Mouse (Mus musculus) layer of hippocampus, postnatal 36 days (tissue): ENCODE measurements around the gene Cpm. TPM values are rescaled to one million over a fixed set of nuclear protein-coding genes. Genes with fewer than 3 reads are reported as not detected.
A peak's percentile ranks its signal among the peaks of the same experiment; 100 is the strongest.
"Not testable (repeated sequence)": the region's sequence is repeated elsewhere in the genome, so short reads cannot be mapped to it uniquely, and the experiment has no call there.

Experiments used
- DNase-seq, 2 experiments: peaks; one replicate each; pipeline ENCODE4 v3.0.0; 2022
- total RNA-seq, 2 experiments: library from RNA; stranded (reverse); gene quantifications; 2 replicates each; pipeline ENCODE4 v1.2.3; 2021

The Cpm gene
- total RNA-seq, 2 experiments from 2014 or later, result 9.1 to 9.4 TPM

DNA sequence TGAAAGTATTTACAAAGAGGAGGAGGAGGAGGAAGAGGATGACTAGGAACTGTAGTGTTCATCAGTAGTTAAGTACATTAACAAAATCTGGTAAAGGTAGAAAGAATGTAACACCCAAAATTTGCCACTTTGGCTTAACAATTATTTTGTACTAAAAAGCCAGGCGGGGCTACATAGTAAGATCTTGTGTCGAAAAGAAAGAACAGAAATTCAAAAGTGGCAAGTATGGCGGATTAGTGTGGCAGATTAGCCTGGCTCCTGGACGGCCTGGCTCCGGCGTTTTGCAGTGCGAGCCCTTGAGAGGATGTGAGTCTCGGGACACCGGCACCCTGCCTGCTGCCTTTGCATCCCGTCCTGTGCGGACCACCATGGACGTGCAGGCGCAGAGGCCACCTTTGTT is 35.4 kb upstream of the Cpm start:
- no peak for DNase-seq

DNA sequence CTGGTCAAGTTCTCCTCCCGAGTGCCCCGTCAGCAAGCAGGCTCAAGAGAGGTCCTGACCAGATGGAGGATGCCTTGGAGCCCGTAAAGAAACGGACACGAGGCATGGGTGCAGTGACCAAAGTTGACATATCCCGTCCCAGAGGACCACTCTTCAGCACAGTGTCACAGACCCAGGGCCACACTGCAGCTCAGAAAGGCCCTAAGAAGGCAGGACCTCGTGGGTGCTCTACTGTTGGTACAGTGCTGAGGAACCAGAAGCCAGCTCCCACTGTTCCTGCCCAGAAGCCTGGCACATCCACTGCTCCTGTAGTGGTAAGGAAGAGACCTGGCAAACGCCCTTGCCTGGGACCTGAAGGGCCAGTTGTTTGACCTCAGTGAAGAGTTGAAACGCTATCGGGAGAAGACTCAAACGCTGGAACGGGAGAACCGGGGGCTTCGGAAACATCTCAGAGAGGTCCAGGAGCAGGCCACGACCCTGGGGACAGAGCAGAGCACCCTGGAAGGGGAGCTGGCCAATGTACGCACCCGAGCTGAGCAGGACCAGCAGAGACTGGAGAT is 34.9 kb upstream of the Cpm start:
- DNase-seq, result no peak

DNA sequence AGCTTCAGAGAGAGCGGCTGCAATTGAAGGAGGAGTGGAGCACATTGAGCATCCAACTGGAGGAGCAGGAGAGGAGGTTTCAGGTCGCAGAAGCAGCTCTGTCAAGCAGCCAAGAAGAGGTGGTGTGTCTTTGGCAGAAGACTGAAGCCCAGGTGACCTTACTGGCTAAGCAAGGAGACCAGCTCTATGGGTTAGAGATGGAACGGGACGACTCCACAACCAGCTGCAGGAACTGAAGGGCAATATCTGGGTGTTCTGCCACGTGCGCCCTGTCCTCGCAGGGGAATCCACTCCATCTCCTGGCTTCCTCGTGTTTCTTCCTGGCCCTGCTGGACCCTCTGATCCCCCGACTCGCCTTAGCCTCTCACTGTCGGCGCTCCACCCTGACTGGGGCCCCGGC is 34.4 kb upstream of the Cpm start:
- DNase-seq, result no peak

DNA sequence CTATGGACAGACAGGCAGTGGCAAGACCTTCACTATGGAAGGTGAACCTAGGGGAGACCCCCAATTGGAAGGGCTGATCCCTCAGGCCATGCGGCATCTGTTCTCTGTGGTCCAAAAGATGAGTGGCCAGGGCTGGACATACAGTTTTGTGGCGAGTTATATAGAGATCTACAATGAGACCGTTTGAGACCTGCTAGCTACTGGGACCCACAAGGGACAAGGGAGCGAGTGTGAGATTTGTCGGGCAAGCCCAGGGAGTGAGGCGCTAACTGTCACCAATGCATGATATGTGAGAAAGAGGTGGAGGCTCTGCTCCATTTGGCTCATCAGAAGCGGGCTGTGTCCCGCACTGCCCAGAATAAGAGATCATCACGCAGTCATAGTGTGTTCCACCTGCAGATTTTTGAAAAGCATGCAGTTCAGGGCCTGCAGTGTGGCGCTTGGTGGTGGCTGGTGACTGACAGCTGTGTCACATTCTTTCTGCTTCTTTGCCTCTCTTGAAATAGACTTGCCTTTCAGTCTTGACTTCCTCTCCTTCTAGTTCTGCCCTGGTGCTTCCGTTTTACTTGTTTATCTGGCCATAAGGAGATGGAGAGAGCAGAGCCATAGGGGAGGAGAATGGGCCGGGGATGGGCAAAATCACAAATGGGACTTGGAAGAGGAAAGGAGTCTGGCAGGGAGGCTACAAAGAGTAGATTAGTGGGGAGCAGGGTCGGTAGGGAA is 33.7 kb upstream of the Cpm start:
- no peak for DNase-seq

DNA sequence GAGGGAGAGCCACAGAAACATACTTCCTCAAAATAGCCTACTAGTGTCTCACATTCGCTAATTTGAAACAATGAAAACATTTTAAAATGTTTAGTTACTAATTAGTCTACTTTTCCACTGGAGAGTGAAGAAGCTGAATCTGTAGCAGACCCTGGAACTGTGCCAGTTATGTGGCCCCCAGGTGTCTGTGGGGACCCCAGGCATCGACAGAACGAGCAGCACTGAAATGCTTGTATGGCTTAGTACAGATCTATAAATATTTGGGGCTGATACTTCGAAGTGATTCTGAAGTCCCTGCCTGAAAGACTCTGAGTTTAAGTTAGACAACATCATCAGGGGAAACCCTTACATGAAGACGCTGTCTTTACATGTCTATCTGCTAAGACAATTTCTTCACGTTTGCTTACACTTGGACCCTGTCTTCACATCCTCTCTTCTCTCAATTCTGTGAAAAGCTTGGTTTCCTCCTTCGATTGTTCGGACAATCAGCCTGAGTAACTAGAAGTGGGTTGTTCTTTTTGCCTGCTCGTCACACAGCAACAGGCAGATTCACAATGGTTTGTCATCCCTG is 33.0 kb upstream of the Cpm start:
- DNase-seq, result no peak

DNA sequence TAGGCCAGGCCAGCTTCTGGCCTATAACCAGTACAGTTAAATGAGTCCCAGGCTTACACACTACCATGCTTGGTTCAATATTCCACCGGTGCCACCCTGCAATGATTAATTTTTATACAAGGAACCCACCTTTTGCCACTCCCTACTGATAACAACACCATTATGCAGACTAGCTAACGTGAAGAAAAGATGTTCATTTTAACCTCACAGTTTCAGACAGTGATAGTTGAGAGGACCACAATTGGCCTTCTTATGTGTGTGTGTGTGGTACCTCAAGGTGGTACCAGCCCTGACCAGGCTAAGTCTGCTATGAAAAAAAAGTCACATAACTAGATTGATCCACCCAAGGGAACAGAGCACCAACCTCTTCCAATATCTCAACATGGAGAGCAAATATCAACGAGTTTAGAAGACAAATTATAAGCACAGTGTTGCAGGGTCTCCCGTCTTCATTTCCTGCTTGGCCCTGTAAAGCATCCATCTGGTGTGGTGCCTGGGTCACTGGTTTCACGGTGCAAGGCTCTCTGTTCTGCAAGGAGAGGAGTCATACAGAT is 32.5 kb upstream of the Cpm start:
- no peak for DNase-seq

DNA sequence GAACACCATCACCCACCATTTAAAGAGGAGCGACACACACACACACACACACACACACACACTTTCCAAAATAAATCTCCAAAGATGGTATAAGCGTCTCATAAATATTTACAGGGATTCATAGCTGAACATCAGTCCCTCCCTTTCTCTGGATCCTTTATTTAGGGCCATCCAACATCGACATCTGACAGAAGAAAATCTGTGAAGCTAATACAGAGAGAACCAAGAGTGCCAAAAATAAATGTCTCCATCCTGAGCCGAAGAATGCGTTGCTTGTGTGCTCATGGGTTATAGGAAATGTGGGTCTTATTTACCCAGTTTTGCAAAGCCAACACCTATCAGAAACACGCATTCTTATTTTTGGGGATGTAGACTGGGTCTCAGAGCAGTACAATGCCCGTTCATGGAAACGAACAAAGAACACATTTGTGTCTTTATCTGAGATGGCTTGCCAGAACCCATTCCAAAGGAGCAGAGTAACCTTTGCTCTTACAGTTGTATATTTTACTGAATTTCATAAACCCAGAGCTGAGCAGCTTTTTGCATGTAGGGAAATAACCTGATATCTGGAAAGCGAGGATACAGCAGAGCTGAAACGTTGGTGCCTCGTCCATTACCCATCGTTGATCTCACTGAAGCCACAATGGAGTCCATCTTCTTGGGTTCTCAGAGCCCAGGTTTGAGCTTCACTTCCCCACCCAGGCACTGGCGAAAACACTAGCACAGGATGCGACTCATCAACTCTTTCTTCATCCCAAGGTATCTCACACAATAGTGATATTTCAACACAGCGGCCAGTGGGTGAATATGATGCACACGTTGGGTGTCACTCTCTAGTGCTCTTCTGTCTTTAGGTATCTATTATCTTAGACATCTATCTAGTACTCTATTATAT is 31.7 kb upstream of the Cpm start:
- DNase-seq, result not testable (repeated sequence)

DNA sequence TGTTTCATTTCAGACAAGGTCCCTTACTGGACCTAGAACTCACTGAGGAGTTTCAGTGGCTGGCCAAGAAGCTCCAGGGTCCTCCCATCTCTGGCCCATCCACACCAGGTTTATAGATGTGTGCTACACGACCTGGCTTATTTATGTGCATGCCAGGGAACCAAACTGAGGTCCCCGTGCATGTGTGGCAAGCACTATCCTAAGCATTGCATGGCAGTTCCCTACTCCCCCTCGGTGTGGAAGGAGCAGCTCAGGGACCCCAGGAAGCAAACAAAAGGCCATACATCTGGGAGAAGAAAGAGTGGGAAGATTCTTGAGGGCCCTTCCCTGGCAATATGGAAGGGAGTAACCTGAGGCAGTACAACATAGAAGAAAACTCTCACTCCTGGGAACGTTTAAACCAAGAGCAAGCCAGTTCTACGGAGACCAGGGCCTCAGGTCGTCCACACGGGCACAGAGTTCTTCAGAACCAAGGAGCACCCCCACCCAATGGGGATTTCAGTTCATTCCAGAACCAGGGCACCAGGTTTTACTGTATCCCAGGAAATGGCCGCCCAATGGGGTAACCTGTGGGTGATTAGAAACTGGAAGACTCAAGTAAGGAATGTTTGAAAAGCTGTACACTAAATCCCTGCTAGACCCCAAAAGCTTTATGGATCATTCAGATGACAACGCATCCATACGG is 30.9 kb upstream of the Cpm start:
- no peak for DNase-seq

GRCm38 (mm10) chr10:117598951-117599572 is 30.2 kb upstream of the Cpm start:
- DNase-seq, result not testable (repeated sequence)

DNA sequence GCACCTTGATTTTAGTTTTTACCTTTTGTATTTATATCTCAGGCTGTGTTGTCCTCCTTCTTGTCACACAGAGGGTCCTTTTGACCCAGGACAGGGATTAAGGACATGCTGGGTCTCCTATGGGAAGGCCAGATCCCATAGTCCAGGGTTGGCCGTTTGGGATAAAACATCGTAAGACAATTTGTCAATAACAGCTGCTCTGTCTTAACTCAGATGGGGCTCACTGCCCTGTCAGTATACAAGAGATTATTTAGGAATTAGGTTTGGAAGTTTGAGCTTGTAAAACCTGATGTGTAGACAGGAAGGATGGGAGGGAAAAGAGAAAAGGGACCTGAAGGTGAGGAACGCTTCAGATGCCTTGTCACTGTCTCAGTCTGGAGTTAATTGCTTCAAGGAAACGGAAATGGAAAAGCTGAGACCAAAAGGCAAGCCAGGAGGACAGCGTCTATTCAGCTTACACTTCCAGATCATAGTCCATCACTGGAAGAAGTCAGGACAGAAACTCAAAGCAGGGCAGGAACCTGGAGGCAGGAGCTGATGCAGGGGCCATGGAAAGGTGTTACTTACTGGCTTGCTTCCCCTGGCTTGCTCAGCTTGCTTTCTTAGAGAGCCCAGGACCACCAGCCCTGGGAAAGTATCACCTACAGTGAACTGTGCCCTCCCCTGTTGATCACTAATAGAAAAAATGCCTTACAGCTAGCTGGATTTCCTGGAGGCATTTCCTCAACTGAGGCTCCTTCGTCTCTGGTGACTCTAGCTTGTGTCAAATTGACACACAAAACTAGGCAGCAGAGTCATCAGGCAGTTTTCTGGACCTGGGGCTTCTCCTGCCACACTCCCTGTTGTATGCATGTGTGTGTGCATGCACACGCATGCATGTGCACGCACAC is 27.9 kb upstream of the Cpm start:
- no peak for DNase-seq

- no peak for DNase-seq
These were observed 26.8 kb upstream of the Cpm start for GRCm38 (mm10) chr10:117602325-117603129.

- no peak for DNase-seq
These were observed 26.0 kb upstream of the Cpm start for GRCm38 (mm10) chr10:117603130-117603833.

DNA sequence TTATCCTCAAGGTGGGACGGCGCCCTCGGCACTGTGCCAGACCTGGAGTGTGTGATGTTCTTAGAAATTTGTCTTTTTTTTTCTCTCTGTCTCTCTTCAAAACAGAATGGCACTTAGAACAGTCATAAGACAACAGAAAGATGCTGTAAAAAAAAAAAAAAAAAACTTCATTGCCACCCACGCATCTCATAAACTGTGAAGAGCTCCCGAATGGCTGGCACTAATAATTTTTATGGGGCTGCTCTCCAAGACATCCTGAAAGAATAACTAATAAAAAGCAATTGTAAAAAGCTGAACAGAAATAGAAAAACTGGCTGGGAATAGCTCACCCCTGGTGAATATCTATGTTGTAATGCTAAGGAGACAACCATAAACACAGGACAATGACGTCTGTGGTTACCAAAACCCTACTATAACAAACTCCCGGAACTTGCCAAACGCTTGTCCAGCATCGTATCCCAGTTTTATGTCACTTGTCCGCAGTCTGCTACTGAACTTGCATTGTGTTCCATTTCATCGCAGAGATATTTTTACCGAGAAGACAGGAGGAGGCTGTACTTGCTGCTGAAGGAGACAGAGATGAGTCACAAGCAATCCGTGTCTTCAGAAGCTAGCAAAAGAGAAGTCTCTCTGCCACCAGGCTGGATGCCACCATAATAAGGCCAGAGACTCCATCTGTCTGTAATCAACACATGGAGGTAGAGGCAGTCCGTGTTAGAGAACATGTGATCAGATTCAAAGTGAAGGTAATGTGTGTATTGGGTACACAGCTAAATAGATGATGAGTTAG is 25.3 kb upstream of the Cpm start:
- peak in 1 of 2 experiments; percentile 16 for DNase-seq

- DNase-seq, result no peak
These were observed 24.5 kb upstream of the Cpm start for GRCm38 (mm10) chr10:117604624-117605282.

GRCm38 (mm10) chr10:117605283-117606243 is 23.7 kb upstream of the Cpm start:
- no peak for DNase-seq

GRCm38 (mm10) chr10:117606423-117606822 is 22.9 kb upstream of the Cpm start:
- no peak for DNase-seq
